Mouse (Mus musculus) mature B cell (primary cell): ENCODE data around the gene Fermt3.

Source experiments
- in situ Hi-C: fragments of 300-500 bp; cut with MboI; formaldehyde crosslinking; loops from 2 replicates; pipeline ENCODE4 v1.14.3; 2019

The Fermt3 gene

GRCm38 (mm10) chr19:7019191-7019590, at the start of gene Fermt3:
Fermt3 (minus strand) TSS chr19:7019469.
- in situ Hi-C loops = no loop called here

DNA sequence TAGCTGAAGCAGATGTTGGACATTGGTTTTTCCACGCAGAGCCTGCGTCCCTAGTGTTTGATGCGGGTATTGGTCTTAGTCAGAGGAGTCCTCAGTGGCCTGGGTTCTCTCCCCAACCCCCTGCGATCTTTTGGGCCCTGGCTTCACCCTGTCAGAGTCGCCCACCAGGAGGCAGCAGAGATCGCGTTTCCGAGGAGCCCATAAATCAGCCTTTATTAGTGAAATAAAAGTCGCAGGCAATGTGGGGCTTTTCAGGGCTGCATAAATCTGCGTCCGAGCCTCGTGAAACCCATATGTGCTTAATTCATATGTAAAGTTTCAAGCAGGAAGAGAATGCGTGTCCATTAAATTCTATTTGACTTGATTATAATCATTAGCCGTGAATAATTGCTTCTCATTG, 48.9 kb upstream of the Fermt3 start:
- in situ Hi-C loops = loop anchor here (25.0 kb wide), 1 partner anchor 344 kb away; the partner anchor contains the start of gene 2700081O15Rik

DNA sequence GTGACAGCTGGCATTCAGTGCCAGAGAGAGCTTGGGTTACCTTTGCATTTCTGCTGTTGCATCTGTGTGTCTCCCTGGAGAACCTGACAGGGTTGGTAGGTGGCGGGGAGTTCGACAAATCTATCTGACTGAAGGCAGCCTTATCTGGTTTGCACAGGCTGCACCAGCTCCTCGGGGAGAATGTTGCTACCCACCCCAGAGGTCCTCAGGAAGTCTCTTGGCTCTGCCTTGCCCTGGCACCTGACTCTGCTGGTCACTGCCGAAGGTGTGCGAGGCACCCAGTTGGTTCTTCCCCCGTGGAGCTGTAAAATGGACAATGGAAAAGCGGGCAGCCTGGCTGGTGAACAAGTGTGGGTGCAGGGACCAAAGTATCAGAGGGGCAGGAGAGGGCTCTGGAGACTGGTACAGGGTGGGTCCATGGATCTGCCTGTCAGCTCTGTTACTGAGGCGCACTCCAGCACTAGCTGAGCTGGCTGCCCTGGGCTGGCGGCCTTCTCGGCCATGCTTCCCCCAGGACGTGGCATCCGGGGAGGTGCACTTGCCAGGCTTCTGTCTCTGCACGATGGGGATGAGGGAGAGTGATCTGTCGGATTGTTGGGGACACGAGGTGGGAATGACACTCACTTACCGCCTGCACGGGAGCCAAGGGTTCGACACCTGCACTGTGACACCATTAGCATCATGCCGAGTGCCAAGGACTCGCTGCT, 48.2 kb upstream of the Fermt3 start:
- in situ Hi-C loops = loop anchor here (25.0 kb wide), 1 partner anchor 345 kb away; the partner anchor contains the start of gene 2700081O15Rik

- in situ Hi-C loops = loop anchor here (25.0 kb wide), 1 partner anchor 345 kb away; the partner anchor contains the start of gene 2700081O15Rik
Measured at GRCm38 (mm10) chr19:7066828-7067342, 47.6 kb upstream of the Fermt3 start.

GRCm38 (mm10) chr19:7066034-7066827, 47.0 kb upstream of the Fermt3 start:
- in situ Hi-C loops = loop anchor here (25.0 kb wide), 1 partner anchor 346 kb away; the partner anchor contains the start of gene 2700081O15Rik

- in situ Hi-C loops = loop anchor here (25.0 kb wide), 1 partner anchor 348 kb away; the partner anchor contains the start of gene 2700081O15Rik
Measured at GRCm38 (mm10) chr19:7064571-7064970, 45.3 kb upstream of the Fermt3 start.

- in situ Hi-C loops = loop anchor here (25.0 kb wide), 1 partner anchor 349 kb away; the partner anchor contains the start of gene 2700081O15Rik
Measured at GRCm38 (mm10) chr19:7062916-7063315, 43.6 kb upstream of the Fermt3 start.

DNA sequence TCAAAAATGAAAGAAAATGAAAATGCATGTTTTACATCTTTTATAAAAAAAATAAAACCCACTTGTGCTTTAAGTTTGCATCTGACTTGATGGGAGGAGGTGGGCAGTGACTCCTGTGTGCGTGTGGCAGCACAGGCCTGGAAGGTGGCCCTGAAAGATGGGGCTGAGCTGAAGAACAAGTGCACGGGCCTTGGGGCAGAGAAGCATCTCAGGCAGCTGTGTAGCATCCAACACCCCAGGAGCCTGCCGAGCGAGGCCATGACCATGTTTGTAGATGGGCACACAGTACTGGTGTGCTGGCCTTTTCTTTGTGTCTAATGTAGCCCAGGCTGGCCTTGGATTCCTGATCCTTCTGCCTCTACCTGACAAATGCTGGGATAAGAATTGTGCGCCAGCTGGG, 42.8 kb upstream of the Fermt3 start:
- in situ Hi-C loops = loop anchor here (25.0 kb wide), 1 partner anchor 350 kb away; the partner anchor contains the start of gene 2700081O15Rik

GRCm38 (mm10) chr19:7058541-7058940, 39.3 kb upstream of the Fermt3 start:
- in situ Hi-C loops = loop anchor here (25.0 kb wide), 1 partner anchor 354 kb away; the partner anchor contains the start of gene 2700081O15Rik

- in situ Hi-C loops = loop anchor here (25.0 kb wide), 1 partner anchor 355 kb away; the partner anchor contains the start of gene 2700081O15Rik
Measured at GRCm38 (mm10) chr19:7057722-7058207, 38.5 kb upstream of the Fermt3 start.

DNA sequence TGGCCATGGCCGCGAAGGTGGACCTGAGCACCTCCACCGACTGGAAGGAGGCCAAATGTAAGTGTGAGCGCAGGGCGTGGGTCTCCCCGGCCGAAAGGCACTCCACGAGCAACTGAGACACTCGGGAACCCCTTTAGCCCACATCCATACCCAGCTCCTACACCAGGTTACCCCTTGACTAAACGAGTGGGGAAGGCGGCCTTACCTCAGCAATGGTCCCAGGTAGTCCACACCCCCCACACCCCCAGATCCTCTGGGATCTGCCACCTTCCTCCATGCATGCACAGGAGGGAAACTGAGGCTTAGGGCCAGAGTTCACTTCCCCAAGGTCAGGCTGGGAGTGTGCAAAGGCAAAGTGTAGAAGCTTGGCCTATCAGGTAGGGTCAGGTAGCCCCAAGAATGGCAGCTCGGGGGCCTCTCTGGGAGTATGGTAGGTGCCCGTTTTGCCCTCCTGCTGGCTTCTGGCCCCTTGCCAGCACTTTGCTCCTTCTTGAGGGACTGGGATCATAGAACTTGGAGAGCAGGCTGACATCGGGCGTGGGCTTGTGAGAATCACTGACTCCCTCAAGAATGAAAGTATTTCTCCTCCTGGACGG, 38.0 kb upstream of the Fermt3 start:
- in situ Hi-C loops = loop anchor here (25.0 kb wide), 1 partner anchor 355 kb away; the partner anchor contains the start of gene 2700081O15Rik

DNA sequence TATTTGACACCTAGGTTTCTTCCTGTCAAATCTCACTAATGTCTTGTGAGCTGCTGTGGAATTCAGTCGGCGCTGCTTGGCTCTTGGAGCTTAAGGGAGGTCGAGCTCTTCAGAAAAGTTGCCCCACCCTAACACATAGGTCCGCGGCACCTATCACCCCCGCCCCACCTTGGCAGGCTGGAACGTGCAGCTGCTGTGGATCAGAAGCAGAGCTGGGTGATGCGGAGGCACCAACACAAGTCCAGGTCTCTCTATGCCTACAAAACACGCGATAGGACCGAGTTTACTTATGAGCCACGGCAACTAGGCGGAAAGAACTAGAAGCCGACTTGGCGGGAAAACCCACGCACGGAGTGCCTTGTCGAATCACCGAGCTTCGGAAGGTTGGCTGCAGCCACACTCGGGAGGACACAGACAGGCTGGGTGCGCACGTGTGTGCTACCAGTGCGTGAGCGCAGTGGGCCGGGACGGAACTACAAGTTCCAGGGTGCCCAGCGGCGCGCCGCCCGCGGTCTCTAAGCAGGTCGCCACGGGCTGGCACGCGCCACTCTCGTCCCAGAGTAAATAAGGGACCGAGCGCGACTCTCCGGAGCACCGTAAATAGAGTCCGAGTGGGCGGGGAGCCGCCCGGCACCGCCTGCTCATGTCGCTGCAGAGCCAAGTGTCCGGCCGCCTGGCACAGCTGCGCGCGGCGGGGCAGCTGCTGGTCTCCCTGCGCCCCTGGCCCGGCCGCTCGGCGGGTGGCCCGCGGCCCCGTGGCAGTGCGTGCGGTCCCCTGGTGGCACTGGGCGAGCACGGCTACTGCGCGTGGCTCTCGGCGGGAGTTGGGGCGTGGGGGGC, 37.2 kb upstream of the Fermt3 start, which contains the start of gene Macrod1:
Gene Macrod1, plus strand, starts transcription at position 563 of the 840 bp plus-strand sequence.
- in situ Hi-C loops = loop anchor here (25.0 kb wide), 1 partner anchor 356 kb away; the partner anchor contains the start of gene 2700081O15Rik

- in situ Hi-C loops = loop anchor here (25.0 kb wide), 1 partner anchor 357 kb away; the partner anchor contains the start of gene 2700081O15Rik
Measured at GRCm38 (mm10) chr19:7055173-7055572, 35.9 kb upstream of the Fermt3 start.

- in situ Hi-C loops = loop anchor here (25.0 kb wide), 1 partner anchor 358 kb away; the partner anchor contains the start of gene 2700081O15Rik
Measured at GRCm38 (mm10) chr19:7054772-7055171, 35.5 kb upstream of the Fermt3 start.

GRCm38 (mm10) chr19:7053382-7053781, 34.1 kb upstream of the Fermt3 start:
- in situ Hi-C loops = loop anchor here (25.0 kb wide), 1 partner anchor 359 kb away; the partner anchor contains the start of gene 2700081O15Rik

DNA sequence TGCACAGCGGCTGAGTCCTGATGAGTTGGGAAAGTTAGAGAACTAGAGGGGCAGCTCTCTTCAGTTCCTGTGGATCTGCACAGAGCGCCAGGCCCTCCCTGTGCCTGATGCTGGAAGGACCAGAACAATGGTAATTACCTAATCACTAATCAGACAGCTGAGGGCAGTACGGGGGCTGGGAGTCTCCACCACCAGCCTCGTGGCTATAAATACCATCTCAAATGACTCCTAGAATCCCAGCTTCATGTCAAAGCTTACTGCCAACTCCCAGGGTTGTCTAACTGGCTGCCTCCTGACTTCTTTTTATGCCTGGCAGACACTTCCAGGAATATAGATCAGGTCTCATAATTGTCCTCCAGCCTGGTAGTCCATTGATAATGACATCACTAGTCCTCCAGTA, 25.4 kb upstream of the Fermt3 start:
- in situ Hi-C loops = no loop called here

DNA sequence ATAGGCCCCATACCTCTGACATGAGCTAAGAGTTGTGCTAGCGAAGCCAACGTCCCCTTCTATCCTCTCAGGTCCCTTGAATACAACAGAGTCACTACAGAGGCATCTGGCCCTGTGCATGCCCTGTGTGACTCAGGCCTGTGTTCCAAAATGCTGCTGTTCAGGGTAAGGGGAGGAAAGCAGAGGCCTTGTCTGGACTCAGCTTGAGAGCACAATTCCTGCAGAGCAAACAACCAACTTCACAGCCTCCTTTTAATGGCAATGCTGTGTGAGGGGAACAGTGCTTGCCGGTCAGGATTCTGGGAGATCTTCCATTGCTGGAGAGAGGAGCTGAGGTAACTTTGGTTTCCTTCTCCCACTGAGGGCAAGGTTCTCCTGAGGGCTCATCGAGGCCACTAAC, 25.0 kb upstream of the Fermt3 start:
- in situ Hi-C loops = no loop called here

DNA sequence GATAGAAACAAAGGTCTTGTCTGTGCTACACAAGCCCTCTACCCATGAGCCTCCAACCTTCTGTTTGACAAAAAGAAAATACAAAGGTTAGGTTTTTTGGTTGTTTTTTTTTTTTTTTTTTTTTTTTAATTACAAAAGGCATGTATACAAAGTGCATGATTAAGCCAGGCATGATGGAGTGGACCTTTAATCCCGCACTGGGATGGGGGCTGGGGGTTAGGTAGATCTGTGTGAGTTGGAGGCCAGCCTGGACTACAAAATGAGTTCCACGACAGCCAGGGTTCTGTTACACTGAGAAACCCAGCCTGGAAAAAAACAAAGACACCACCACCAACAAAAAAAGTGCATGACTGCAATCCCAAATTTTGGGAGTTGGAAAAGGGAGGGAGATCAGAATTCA, 21.9 kb upstream of the Fermt3 start:
- in situ Hi-C loops = no loop called here

GRCm38 (mm10) chr19:7040637-7041130, 21.4 kb upstream of the Fermt3 start:
- in situ Hi-C loops = no loop called here
